Comparison of ENCODE assay signal across 9 mouse cellular contexts in genomic region chr1:190695589-190695988, GRCm38 (mm10).
DNase-seq lines count a peak whose midpoint lies in the region; ATAC-seq and TF ChIP-seq lines count a peak whose summit lies in the region.
"Had no signal": no experiment of that assay in that cellular context is flagged by ENCODE, and none has a peak within 500 bp of the region (broad histone marks: within the 10 kb centered on the region; RNA-seq: fewer than 3 reads in every experiment).

No protein-coding gene starts in this region.

- no peaks in the 10 kb centered on the region for H3K36me3 ChIP-seq in kidney, embryonic 15.5 days
- H3K36me3 ChIP-seq in MEL (ENCODE audit: control insufficient read depth in 1 of 2, insufficient read depth in 2 of 2, low read length in 2 of 2), result no peaks in the 10 kb centered on the region
- H3K36me3 ChIP-seq: limb, embryonic 13.5 days had no signal

- TF ChIP-seq CTCF in MEL (IDR thresholded peaks at IDR 0.05 in 2 of 3, conservative IDR thresholded peaks at IDR 0.05 in 1 of 3; ENCODE audit: control insufficient read depth in 1 of 3, insufficient read depth in 1 of 3, low read depth in 2 of 3, low read length in 3 of 3, poor library complexity in 1 of 3, severe bottlenecking in 1 of 3), result peak in 2 of 3 experiments; percentile 21 to 27; a peak in 2 of 6 replicates

- no peak overlapping the region for H3K27ac ChIP-seq in kidney, embryonic 15.5 days
- H3K27ac ChIP-seq in MEL (ENCODE audit: control insufficient read depth, low read depth, low read length), result no peak overlapping the region
- H3K27ac ChIP-seq: limb, embryonic 13.5 days had no signal

- no peaks in the 10 kb centered on the region for H3K4me1 ChIP-seq in kidney, embryonic 15.5 days
- H3K4me1 ChIP-seq in MEL (ENCODE audit: control insufficient read depth in 1 of 2, insufficient read depth in 2 of 2, low read length in 2 of 2), result no peaks in the 10 kb centered on the region
- H3K4me1 ChIP-seq: limb, embryonic 13.5 days had no signal

- no peak for TF ChIP-seq EP300 in MEL (IDR thresholded peaks at IDR 0.05; ENCODE audit: low read depth in 1 of 2, low read length in 2 of 2)

- ATAC-seq in kidney, embryonic 15.5 days (replicated peaks; ENCODE audit: low FRiP score), result no peak
- peak; percentile 91 for ATAC-seq in frontal cortex, adult (ENCODE audit: low TSS enrichment)

- DNase-seq in kidney, adult 11 months, result peak; percentile 12
- DNase-seq in MEL (ENCODE audit: low read depth, low spot score), result peak; percentile 11
- DNase-seq in brain, adult 2 months (ENCODE audit: low read depth, low spot score), result peak; percentile 79
- DNase-seq in left cerebral cortex, postnatal 14 days (ENCODE audit: low spot score in 2 of 2), result peak; percentile 57 to 66
- peak; percentile 20 for DNase-seq in retina, adult 2 months (ENCODE audit: low read depth, low spot score)
- DNase-seq in spleen, adult 18-20 months, result no peak

- TF ChIP-seq RAD21 in MEL (IDR thresholded peaks at IDR 0.05; ENCODE audit: low read depth, low read length), result peak; percentile 21

- 64% methylated on average over 11 of the region's 11 CpGs for WGBS in kidney, embryonic 15.5 days

- no peak overlapping the region for H3K9ac ChIP-seq in kidney, embryonic 15.5 days
- H3K9ac ChIP-seq in MEL (ENCODE audit: control insufficient read depth, low read depth, low read length, poor library complexity, severe bottlenecking), result no peak overlapping the region
- H3K9ac ChIP-seq: limb, embryonic 13.5 days had no signal

- intact Hi-C loops in left cerebral cortex, postnatal 14 days (cut with DNase I), result loop anchor here (10.0 kb wide), 1 partner anchor 651 kb away; no protein-coding TSS in a partner anchor

- no peak overlapping the region for H3K4me3 ChIP-seq in kidney, embryonic 15.5 days (replicated peaks)
- no peak overlapping the region for H3K4me3 ChIP-seq in MEL (ENCODE audit: control insufficient read depth in 1 of 2, insufficient read depth in 1 of 2, low read depth in 2 of 2, low read length in 2 of 2)
- H3K4me3 ChIP-seq: limb, embryonic 13.5 days had no signal

- no peak for TF ChIP-seq POLR2A in MEL (IDR thresholded peaks at IDR 0.05; ENCODE audit: control insufficient read depth in 1 of 2, insufficient read depth in 1 of 2, low read depth in 1 of 2, low read length in 2 of 2, poor library complexity in 1 of 2)

- H3K4me2 ChIP-seq in kidney, embryonic 15.5 days, result no peak overlapping the region
- H3K4me2 ChIP-seq: limb, embryonic 13.5 days had no signal

- H3K79me2 ChIP-seq in MEL (ENCODE audit: control insufficient read depth, insufficient read depth, low read length, poor library complexity), result no peaks in the 10 kb centered on the region

- H3K9me3 ChIP-seq in kidney, embryonic 15.5 days (replicated peaks), result no peaks in the 10 kb centered on the region
- no peaks in the 10 kb centered on the region for H3K9me3 ChIP-seq in MEL (replicated peaks; ENCODE audit: insufficient read depth, low read length)
- H3K9me3 ChIP-seq: limb, embryonic 13.5 days had no signal

- no peaks in the 10 kb centered on the region for H3K27me3 ChIP-seq in kidney, embryonic 15.5 days
- no peaks in the 10 kb centered on the region for H3K27me3 ChIP-seq in MEL (ENCODE audit: control insufficient read depth in 1 of 2, insufficient read depth in 2 of 2, low read length in 2 of 2)
- H3K27me3 ChIP-seq: limb, embryonic 13.5 days had no signal

TF ChIP-seq in MEL, 35 proteins besides CTCF, POLR2A, EP300 and RAD21:
- TF ChIP-seq TAL1 (IDR thresholded peaks at IDR 0.05; ENCODE audit: low read length), result no peak
- TF ChIP-seq BHLHE40 (IDR thresholded peaks at IDR 0.05; ENCODE audit: borderline replicate concordance, low read depth, low read length), result no peak
- TF ChIP-seq GABPA (IDR thresholded peaks at IDR 0.05; ENCODE audit: low read depth, low read length), result no peak
- no peak for TF ChIP-seq MAZ (IDR thresholded peaks at IDR 0.05; ENCODE audit: low read depth, low read length)
- TF ChIP-seq JUND (IDR thresholded peaks at IDR 0.05; ENCODE audit: low read depth, low read length), result no peak
- no peak for TF ChIP-seq ELF1 (IDR thresholded peaks at IDR 0.05; ENCODE audit: low read depth, low read length)
- TF ChIP-seq KAT2A (conservative IDR thresholded peaks at IDR 0.05; ENCODE audit: low read depth, low read length), result no peak
- no peak for TF ChIP-seq MYC (IDR thresholded peaks at IDR 0.05; ENCODE audit: low read depth, low read length)
- no peak for TF ChIP-seq ETS1 (IDR thresholded peaks at IDR 0.05; ENCODE audit: low read depth, low read length)

Comparison
In these comparisons a context has a peak if more than half of its experiments do, and no peak if none do; other contexts are left out.
1. DNase-seq: peak in kidney, adult 11 months (single experiment), MEL (single experiment), brain, adult 2 months (single experiment), left cerebral cortex, postnatal 14 days (2 of 2) and retina, adult 2 months (single experiment); none in spleen, adult 18-20 months (0 of 2).